Mouse (Mus musculus): ENCODE measurements around the gene Pde8b. TPM values are rescaled to one million over a fixed set of nuclear protein-coding genes. Genes with fewer than 3 reads are reported as not detected.

Gene Pde8b
- polyA plus RNA-seq, 1 experiment from 2014 or later: 2.2 TPM

DNA sequence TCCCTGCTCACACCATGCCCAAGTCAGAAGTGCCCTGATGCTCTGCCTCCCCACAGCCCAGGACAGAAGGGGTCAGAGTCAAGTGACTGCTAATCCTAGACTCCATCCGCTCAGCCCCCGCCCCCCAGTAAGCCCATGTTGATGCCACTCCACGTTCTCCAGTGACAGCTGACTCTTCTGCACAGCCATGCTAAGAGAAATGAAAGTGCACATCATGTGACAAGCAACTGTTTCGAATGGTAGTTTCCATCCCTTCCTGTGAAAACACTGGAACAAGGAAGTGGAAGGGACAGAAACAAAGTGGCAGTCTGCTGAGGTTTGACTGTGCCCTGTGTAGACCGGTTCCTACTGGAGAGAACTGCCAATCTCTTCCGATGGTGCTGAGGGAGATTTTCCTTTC is 217.2 kb downstream of the Pde8b start:
- WGBS: 79% methylated on average over 6 of the region's 6 CpGs
- Histone ChIP-seq H3K4me2 (replicated peaks) (no peak overlapping the region), H3K36me3 (0 out of 2 replicates have a peak, but pooled peaks cover 3% of the 10 kb centered on the region), H3K9ac (no peak overlapping the region), H3K4me1 (peaks cover 4% of the 10 kb centered on the region), H3K27ac (no peak overlapping the region), H3K27me3 (no peaks in the 10 kb centered on the region), H3K4me3 (no peak overlapping the region), H3K9me3 (no peaks in the 10 kb centered on the region)
- no peak for ATAC-seq (ENCODE audit: insufficient number of reproducible peaks, insufficient read depth, low FRiP score, low TSS enrichment)

GRCm38 (mm10) chr13:95032127-95032831 is 217.9 kb downstream of the Pde8b start:
- Histone ChIP-seq H3K36me3 (0 out of 2 replicates have a peak, but pooled peaks cover 3% of the 10 kb centered on the region), H3K4me2 (replicated peaks) (no peak overlapping the region), H3K4me1 (peaks cover 4% of the 10 kb centered on the region), H3K27ac (no peak overlapping the region), H3K9ac (no peak overlapping the region), H3K27me3 (no peaks in the 10 kb centered on the region), H3K4me3 (no peak overlapping the region), H3K9me3 (no peaks in the 10 kb centered on the region)
- WGBS: 75% methylated on average over 17 of the region's 17 CpGs
- ATAC-seq (ENCODE audit: insufficient number of reproducible peaks, insufficient read depth, low FRiP score, low TSS enrichment): no peak

DNA sequence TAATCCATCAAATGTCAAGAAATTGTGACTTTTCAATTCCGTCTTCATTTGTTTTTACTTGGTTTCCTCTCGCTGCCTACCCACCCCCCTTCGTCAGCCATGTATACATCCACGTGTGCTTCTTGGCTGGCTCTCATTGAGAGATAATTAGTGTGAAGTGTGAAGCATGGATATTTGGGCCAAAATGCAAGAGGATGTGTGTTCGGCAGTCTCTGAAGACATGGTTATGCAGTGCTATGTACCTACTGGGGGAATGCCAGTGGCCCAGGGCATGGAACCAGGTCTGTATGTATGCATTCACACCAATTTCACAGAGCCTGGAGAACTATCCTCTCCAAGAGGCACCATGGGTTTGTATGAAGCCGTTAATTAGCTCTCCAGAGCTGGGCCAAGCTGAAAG is 219.3 kb downstream of the Pde8b start:
- WGBS: 85% methylated on average over 6 of the region's 6 CpGs
- no peak for ATAC-seq (ENCODE audit: insufficient number of reproducible peaks, insufficient read depth, low FRiP score, low TSS enrichment)

GRCm38 (mm10) chr13:95020216-95020615 is 229.9 kb downstream of the Pde8b start:
- no peaks in the 10 kb centered on the region for H3K4me1 ChIP-seq
- ATAC-seq (ENCODE audit: insufficient number of reproducible peaks, insufficient read depth, low FRiP score, low TSS enrichment): no peak
- H3K27me3 ChIP-seq: no peaks in the 10 kb centered on the region
- no peak overlapping the region for H3K9ac ChIP-seq
- WGBS: 75% methylated on average over 6 of the region's 6 CpGs
- H3K9me3 ChIP-seq: no peaks in the 10 kb centered on the region
- no peak overlapping the region for H3K4me3 ChIP-seq
- H3K27ac ChIP-seq: no peak overlapping the region
- H3K36me3 ChIP-seq: no peaks in the 10 kb centered on the region
- no peak overlapping the region for H3K4me2 ChIP-seq (replicated peaks)

More for the DNA sequence above, 219.3 kb downstream of the Pde8b start:
- no peak overlapping the region for H3K27ac ChIP-seq
- 0 out of 2 replicates have a peak, but pooled peaks cover 3% of the 10 kb centered on the region for H3K36me3 ChIP-seq
- H3K4me3 ChIP-seq: no peak overlapping the region
- H3K4me2 ChIP-seq (replicated peaks): no peak overlapping the region
- no peaks in the 10 kb centered on the region for H3K27me3 ChIP-seq
- peaks cover 4% of the 10 kb centered on the region for H3K4me1 ChIP-seq
- H3K9ac ChIP-seq: no peak overlapping the region
- H3K9me3 ChIP-seq: no peaks in the 10 kb centered on the region

DNA sequence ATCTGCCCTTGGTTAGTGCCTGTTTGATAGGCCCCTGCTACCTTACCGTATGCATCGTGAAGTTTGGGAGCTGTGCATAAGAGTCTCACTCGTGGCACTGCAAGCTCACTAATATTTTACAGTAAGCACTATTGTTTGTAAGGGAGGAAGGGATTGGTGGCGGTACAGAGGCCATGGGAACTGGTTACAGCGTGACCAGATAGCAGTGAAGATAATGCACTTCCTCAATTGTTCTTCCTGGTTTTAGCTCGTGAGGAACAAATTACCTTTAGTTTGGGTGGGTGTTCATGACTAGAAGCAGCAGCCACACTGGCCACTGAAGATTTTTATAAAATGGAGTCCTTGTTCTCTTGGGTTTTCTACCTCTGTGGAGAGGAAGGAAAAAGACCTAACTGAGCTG is 230.8 kb downstream of the Pde8b start:
- no peak for ATAC-seq (ENCODE audit: insufficient number of reproducible peaks, insufficient read depth, low FRiP score, low TSS enrichment)
- H3K27me3 ChIP-seq: no peaks in the 10 kb centered on the region
- H3K27ac ChIP-seq: no peak overlapping the region
- H3K4me1 ChIP-seq: no peaks in the 10 kb centered on the region
- H3K4me3 ChIP-seq: no peak overlapping the region
- H3K4me2 ChIP-seq (replicated peaks): no peak overlapping the region
- 71% methylated on average over 6 of the region's 6 CpGs for WGBS
- no peak overlapping the region for H3K9ac ChIP-seq
- H3K9me3 ChIP-seq: no peaks in the 10 kb centered on the region
- H3K36me3 ChIP-seq: no peaks in the 10 kb centered on the region

DNA sequence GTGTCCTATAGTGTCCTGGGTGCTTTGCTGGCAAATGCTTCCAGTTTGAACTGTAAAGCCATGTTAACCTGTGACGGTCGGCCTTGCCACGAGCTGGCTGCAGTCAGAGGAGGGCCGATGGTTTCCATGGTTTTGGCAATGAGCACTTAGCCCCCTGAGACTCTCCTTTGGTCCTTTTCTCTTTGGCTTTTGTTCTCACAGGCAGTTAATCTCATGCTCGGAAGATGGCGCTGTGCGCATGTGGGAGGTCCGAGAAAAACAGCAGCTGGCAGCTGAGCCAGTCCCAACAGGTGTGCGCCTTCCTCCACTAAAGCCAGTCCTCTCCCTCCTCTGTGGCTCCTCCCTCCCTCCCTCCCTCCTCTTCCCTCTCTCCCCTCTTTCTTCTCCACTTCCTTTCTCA is 232.2 kb downstream of the Pde8b start:
- Histone ChIP-seq H3K9ac (no peak overlapping the region), H3K4me3 (no peak overlapping the region), H3K4me2 (replicated peaks) (no peak overlapping the region), H3K9me3 (no peaks in the 10 kb centered on the region), H3K27ac (no peak overlapping the region), H3K27me3 (no peaks in the 10 kb centered on the region), H3K4me1 (no peaks in the 10 kb centered on the region), H3K36me3 (no peaks in the 10 kb centered on the region)
- 7% methylated on average over 9 of the region's 9 CpGs for WGBS
- no peak for ATAC-seq (ENCODE audit: insufficient number of reproducible peaks, insufficient read depth, low FRiP score, low TSS enrichment)

GRCm38 (mm10) chr13:95017278-95017677 is 232.9 kb downstream of the Pde8b start:
- 87% methylated on average over 6 of the region's 6 CpGs for whole genome bisulfite sequencing

GRCm38 (mm10) chr13:95011546-95012257 is 238.4 kb downstream of the Pde8b start:
- H3K4me1 ChIP-seq: no peaks in the 10 kb centered on the region
- 84% methylated on average over 7 of the region's 7 CpGs for WGBS
- H3K9me3 ChIP-seq: no peaks in the 10 kb centered on the region
- H3K36me3 ChIP-seq: 0 out of 2 replicates have a peak, but pooled peaks cover 7% of the 10 kb centered on the region
- no peak for ATAC-seq (ENCODE audit: insufficient number of reproducible peaks, insufficient read depth, low FRiP score, low TSS enrichment)
- H3K27me3 ChIP-seq: no peaks in the 10 kb centered on the region
- H3K27ac ChIP-seq: no peak overlapping the region
- H3K4me2 ChIP-seq (replicated peaks): no peak overlapping the region
- no peak overlapping the region for H3K4me3 ChIP-seq
- H3K9ac ChIP-seq: no peak overlapping the region

More at GRCm38 (mm10) chr13:95017278-95017677, 232.9 kb downstream of the Pde8b start:
- Histone ChIP-seq H3K4me2 (replicated peaks) (no peak overlapping the region), H3K4me3 (no peak overlapping the region), H3K36me3 (no peaks in the 10 kb centered on the region), H3K4me1 (no peaks in the 10 kb centered on the region), H3K9me3 (no peaks in the 10 kb centered on the region), H3K27me3 (no peaks in the 10 kb centered on the region), H3K27ac (no peak overlapping the region), H3K9ac (no peak overlapping the region)
- ATAC-seq (ENCODE audit: insufficient number of reproducible peaks, insufficient read depth, low FRiP score, low TSS enrichment): no peak

- H3K4me1 ChIP-seq: no peaks in the 10 kb centered on the region
Observed at GRCm38 (mm10) chr13:95009261-95009660, 240.9 kb downstream of the Pde8b start.

GRCm38 (mm10) chr13:95007281-95007680 is 242.9 kb downstream of the Pde8b start:
- H3K4me3 ChIP-seq: no peak overlapping the region

More at GRCm38 (mm10) chr13:95009261-95009660, 240.9 kb downstream of the Pde8b start:
- H3K36me3 ChIP-seq: 0 out of 2 replicates have a peak, but pooled peaks cover 7% of the 10 kb centered on the region
- no peak overlapping the region for H3K27ac ChIP-seq
- H3K9ac ChIP-seq: no peak overlapping the region
- no peaks in the 10 kb centered on the region for H3K27me3 ChIP-seq
- ATAC-seq (ENCODE audit: insufficient number of reproducible peaks, insufficient read depth, low FRiP score, low TSS enrichment): no peak
- 86% methylated on average over 7 of the region's 7 CpGs for WGBS
- H3K4me3 ChIP-seq: no peak overlapping the region
- no peaks in the 10 kb centered on the region for H3K9me3 ChIP-seq
- no peak overlapping the region for H3K4me2 ChIP-seq (replicated peaks)

GRCm38 (mm10) chr13:94990516-94990915 is 259.6 kb downstream of the Pde8b start:
- Histone ChIP-seq H3K27ac (no peak overlapping the region), H3K4me3 (no peak overlapping the region), H3K27me3 (no peaks in the 10 kb centered on the region), H3K36me3 (no peaks in the 10 kb centered on the region), H3K9me3 (no peaks in the 10 kb centered on the region), H3K4me2 (replicated peaks) (no peak overlapping the region), H3K4me1 (0 out of 2 replicates have a peak, but pooled peaks cover 5% of the 10 kb centered on the region), H3K9ac (no peak overlapping the region)
- ATAC-seq (ENCODE audit: insufficient number of reproducible peaks, insufficient read depth, low FRiP score, low TSS enrichment): no peak
- WGBS: 76% methylated on average over 5 of the region's 5 CpGs

More at GRCm38 (mm10) chr13:95007281-95007680, 242.9 kb downstream of the Pde8b start:
- 77% methylated on average over 8 of the region's 8 CpGs for WGBS
- no peaks in the 10 kb centered on the region for H3K4me1 ChIP-seq
- no peaks in the 10 kb centered on the region for H3K9me3 ChIP-seq
- H3K27ac ChIP-seq: no peak overlapping the region
- no peak overlapping the region for H3K9ac ChIP-seq
- H3K4me2 ChIP-seq (replicated peaks): no peak overlapping the region
- 0 out of 2 replicates have a peak, but pooled peaks cover 10% of the 10 kb centered on the region for H3K36me3 ChIP-seq
- H3K27me3 ChIP-seq: no peaks in the 10 kb centered on the region
- no peak for ATAC-seq (ENCODE audit: insufficient number of reproducible peaks, insufficient read depth, low FRiP score, low TSS enrichment)

DNA sequence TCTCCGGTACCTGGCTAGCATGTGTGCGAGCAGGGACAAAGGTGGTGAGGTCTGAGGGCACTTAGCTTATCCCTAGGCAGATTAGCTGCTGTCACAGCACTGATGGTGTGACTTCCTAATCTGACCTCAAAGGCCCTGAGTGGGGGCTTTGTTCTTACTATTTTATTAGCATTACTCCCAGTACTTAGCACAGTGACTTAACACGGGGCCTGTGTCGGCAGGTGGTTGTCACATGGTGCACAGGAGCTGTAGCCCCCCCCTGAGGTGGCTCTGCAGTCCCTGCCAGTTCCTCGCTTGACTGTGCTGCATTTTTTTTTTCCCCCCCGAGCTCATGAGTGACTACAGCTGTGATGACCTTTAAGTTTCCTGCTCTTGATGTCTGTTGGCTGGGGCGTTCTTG is 271.1 kb downstream of the Pde8b start:
- Histone ChIP-seq H3K9me3 (no peaks in the 10 kb centered on the region), H3K4me1 (peaks cover 8% of the 10 kb centered on the region), H3K9ac (no peak overlapping the region), H3K4me3 (no peak overlapping the region), H3K36me3 (peaks cover 9% of the 10 kb centered on the region; the same call in 1 of the 2 replicates), H3K4me2 (replicated peaks) (no peak overlapping the region), H3K27ac (no peak overlapping the region), H3K27me3 (no peaks in the 10 kb centered on the region)
- ATAC-seq (ENCODE audit: insufficient number of reproducible peaks, insufficient read depth, low FRiP score, low TSS enrichment): no peak
- WGBS: 52% methylated on average over 7 of the region's 7 CpGs
